Mouse (Mus musculus) C2C12 (cell line): Measurements from ENCODE around the gene Gdf15.

ENCODE experiments used
- CEBPB ChIP-seq: IDR thresholded peaks from one replicate; pipeline ENCODE4 v1.6.1; 2011; ENCODE audit warnings: low read depth, mild to moderate bottlenecking, control low read depth, moderate library complexity
- CTCF ChIP-seq: IDR thresholded peaks from one replicate; pipeline ENCODE4 v1.5.1; 2011; ENCODE audit not compliant: control insufficient read depth, insufficient read depth, insufficient read length
- MAX ChIP-seq: IDR thresholded peaks from one replicate; pipeline ENCODE4 v1.6.1; 2011; ENCODE audit warnings: mild to moderate bottlenecking, control low read depth
- MYOD1 ChIP-seq: IDR thresholded peaks from one replicate; pipeline ENCODE4 v1.6.1; 2011; ENCODE audit warnings: low read depth; ENCODE audit not compliant: control insufficient read depth, insufficient read length
- MYOG ChIP-seq: IDR thresholded peaks from one replicate; pipeline ENCODE4 v1.6.1; 2011; ENCODE audit not compliant: control insufficient read depth, insufficient read length; ENCODE audit errors: extremely low read depth
- USF1 ChIP-seq: IDR thresholded peaks from one replicate; pipeline ENCODE4 v1.6.1; 2011; ENCODE audit warnings: low read depth, mild to moderate bottlenecking, control low read depth, moderate library complexity

DNA sequence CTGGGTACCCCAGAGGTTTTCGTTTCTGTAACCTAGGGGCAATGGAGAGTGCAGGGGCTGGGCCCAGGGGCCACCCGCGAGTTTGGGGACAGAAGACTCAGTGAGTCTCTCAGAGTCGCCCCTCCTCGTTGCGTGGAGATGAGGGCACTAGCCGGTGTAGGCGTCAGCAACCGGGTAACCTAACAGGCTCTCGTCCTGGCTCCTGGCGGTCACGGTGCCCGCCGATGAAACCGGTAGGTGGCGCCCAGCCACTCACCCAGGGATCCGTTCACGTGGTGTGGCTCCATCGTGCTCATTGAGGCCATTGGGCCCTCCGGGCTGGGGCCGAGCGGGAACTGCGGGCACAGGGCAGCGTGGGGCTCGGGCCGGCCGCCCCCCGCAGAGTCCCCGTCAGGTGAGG is 34.0 kb downstream of the Gdf15 start:
- TF ChIP-seq CTCF (no peak), USF1 (no peak), MAX (no peak), CEBPB (no peak), MYOG (no peak), MYOD1 (no peak)
